Mouse (Mus musculus): ENCODE results near the gene Pde9a.
A peak's percentile ranks its signal among the peaks of the same experiment; 100 is the strongest.

Pde9a gene

DNA sequence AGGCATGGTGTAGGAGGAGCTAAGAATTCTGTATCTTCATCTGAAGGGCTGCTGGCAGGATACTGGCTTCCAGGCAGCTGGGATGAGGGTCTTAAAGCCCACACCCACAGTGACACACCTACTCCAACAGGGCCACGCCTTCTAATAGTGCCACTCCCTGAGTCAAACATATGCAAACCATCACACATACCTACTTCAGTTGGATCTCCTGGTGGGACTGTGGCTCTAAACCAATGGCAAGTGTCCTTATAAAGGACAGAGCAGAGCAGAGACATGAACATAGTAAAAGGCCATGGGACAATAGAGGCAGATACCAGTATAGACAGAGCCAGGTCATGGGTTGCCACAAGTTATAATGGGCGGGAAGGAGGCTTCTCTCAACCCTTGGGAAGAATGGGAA is 76.5 kb downstream of the Pde9a start:
- no peak for DNase-seq (ENCODE audit: low read depth, low spot score)

DNA sequence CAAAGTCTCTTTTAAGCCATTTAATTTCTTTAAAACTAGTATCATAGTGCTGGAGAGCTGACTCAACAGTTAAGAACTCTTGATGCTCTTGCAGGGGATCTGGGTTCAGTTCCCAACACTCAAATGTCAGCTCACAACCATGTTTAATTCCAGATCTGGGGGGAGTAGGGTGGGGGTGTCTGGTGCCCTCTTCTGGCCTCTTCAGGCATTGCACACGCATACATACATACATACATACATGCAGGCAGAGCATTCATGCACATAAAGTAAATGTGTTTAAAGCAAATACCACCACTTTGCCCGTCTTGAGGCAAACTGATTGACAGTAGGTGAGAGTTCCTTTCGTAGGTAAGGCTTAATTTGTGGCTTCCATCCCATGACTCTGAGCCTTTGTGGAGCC is 80.8 kb downstream of the Pde9a start:
- DNase-seq (ENCODE audit: low read depth, low spot score) = peak; percentile 37

DNA sequence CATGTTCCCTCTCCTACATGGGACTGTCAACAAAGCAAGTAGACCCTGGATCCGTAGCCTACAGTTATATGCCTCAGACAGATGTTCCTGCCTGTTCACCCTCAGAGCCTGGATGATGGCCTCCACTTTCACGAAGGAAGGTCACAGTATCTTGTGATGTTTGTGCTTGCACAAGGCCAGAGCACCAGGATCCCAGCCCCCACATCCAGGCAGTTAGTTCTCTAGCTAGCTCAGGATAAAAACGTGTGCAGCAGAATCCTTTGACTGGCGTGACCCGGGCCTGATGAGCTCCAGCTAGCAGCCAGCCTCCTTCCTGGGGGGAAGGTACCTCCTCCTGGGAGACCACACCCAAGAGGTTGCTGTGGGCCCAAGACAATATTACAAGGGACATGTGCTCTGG is 82.5 kb downstream of the Pde9a start:
- no peak for DNase-seq (ENCODE audit: low read depth, low spot score)

DNA sequence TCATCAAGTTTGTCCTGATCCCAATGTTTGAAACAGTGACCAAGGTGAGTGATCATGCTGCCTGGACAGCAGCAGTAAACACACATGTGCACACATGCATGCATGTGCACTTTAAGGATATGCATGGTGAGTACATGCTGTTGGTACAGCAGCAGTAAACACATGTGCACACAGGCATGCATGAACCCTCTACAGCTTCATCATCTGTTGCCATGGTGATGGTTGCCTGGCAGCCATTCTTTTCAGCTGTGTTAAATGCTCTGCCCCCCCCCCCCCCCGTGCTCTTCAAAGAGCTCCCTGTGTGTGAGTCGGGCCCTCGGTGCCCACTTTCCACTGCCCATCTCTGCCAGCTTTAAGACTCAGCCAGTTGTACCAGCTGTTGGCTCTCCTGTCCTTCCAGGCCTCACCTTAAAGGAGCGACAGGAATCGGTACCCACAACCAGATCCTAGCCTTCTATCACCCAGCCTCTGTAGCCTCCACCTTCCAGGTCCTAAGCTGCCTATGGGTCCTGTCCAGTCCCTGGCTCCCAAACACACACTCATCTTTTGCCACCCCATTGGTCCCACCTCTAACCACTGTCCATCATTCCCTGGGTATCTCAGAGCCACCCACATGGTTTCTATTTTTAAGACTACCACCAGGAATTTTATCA is 84.9 kb downstream of the Pde9a start:
- no peak for DNase-seq (ENCODE audit: low read depth, low spot score)

DNA sequence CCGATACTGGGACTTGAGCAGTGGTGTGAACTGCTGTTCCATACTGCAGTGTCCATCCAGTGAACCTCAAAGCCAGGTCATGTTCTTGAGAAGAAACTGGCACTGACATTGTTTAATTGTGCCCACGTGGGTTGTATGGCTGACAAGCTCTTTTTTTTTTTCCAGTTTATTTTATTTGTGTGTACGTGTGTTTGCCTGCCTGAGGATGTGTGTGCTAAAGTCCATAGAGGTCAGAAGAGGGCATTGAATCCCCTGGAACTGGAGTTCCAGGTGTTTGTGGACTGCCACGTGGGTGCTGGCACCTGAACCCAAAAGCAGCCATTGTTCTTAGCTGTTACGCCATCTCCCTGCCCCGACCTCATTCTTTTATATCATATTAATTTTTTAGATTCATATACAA is 88.4 kb downstream of the Pde9a start:
- no peak for DNase-seq (ENCODE audit: low read depth, low spot score)

DNA sequence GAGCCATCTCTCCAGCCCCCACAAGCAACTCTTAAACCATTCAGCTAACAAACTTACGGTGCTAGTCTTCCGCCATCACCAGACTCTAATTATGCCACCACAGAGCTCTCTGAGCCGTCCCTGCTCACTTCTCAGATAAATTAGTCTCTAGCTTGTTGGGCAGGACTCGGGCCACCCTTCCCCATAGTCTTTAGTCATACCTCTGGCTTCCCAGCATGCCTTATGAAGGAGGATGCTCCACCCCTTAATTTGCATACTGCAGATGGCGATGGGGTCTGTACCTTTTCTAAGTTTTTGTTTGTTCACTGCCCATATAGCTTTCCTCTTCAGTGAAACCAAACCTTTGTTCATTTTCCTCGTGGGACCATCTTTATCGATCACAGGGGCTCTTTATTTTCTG is 92.6 kb downstream of the Pde9a start:
- DNase-seq (ENCODE audit: low read depth, low spot score) = peak; percentile 37

DNA sequence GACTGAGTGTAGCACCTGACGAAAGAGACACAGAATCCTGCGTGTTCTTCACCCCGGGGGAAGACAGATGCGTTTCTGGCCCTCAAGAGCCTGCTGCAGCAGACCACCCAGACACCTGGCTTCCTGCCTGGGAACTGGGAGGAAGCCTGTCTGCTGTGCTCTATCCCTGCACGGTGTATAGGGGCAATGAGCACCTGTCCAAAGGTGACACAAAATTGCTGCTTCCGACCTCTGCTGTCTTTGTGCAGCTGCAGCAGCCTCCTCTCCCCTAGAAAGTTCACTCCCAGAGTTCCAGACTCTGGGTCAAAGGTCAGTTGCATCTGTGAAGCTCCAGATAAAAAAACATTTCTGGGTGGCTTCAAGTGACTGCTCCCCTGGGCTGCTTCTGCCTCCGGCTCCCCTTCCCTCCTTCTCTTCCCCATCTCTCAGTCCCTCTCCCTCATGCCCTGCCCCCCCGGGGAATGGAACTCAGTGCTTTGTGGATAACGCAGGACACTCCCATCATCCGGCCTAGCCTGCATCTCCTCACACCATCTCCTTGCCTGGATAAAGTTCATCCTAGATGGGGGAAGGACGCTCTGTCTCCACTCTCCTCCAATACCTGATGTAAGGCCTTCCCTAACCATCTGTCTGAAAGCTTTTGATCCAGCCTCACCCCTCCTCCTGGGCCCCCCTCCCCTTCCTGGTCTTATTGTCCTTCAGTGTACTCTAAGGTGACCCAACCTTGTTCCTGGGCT is 93.3 kb downstream of the Pde9a start:
- DNase-seq (ENCODE audit: low read depth, low spot score) = no peak

DNA sequence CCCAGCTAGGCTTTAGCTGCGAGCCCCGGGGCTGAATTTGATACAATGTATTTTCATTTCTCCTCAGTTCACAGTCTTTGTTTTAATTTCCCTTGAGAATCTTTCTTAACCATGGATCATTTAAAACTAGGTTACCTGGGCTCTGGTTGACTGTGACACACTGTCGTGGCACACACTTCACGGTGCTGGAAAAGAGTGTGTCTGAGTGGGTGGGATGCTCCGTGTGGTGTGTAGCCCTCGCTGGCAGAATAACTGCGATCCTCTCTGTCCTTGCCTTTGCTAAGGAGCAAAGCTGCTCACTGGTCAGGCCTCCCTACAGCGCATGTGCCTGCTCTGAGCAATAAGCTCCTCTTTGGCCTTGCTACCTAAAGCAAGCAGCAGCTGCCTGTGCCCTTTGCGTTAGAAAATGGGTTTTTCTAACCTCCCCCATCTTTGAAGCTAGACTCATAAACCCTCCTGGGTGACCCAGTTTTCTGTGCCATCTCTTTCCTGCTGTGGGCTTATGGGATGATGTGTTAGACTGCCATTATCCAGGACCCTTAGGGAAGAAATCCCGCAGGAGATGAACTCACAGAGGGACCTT is 100.7 kb downstream of the Pde9a start:
- no peak for DNase-seq (ENCODE audit: low read depth, low spot score)

DNA sequence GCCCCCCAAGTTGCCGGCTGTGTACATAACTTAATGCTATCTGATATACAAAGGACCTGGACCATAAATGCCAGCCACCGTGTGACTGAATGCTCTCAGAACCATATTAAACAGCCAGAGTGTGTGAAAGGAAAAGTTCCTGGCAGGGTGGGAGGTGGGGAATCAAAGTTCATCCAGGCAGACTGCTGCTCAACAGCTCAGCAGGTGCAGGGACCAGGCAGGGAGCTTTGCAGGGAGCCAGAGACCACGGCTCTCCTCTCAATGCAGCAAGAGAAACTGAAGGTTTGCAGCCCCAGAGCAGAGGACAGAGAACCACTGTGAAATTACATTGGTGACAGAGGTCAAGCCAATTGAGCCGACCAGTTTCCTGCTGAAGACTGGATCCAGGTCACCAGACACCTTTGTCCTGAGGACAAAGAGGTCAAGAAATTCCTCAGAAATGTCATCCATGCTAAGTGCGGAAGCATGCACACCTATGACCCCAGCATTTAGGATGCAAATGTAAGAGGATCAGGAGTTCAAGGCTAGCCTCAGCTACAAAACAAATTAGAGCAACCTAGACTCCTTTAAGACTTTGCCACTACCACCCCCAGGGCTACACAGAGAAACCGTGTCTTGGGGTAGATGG is 101.5 kb downstream of the Pde9a start:
- no peak for DNase-seq (ENCODE audit: low read depth, low spot score)

DNA sequence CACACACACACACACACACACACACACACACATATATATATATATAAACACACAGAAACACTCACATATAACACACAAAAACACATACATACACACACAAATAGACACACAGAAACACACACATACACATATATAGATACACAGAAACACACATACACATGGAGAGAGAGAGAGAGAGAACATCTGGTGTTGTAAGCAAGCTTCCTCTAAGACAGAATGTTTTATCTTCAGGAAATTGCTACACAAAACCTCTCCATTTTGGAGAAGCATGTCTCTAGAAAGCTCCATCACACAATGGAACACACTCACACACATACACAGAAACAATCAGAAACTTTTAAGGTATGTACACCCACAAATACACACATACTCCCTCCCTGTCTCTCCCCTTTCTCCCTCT is 105.3 kb downstream of the Pde9a start:
- no peak for DNase-seq (ENCODE audit: low read depth, low spot score)

DNA sequence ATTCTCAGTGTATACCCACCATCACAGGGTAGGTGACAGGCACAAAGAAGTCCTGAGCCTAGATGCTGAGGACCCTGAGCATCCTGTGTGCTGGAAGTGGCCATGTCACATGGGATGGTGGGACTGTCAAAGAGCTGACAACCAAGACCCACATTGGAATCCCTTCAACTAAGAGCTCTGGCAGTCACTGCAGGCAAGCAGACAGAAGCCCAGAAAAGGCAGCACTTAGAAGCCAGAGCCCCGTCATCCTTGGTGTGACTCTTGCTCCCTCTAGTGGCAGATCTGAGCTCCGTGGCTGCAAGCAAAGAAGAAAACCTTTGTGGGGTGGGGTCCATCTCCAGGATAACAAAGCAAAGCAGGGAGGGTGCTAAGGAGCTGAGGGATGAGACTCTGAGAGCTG is 106.4 kb downstream of the Pde9a start:
- DNase-seq (ENCODE audit: low read depth, low spot score) = peak; percentile 68

DNA sequence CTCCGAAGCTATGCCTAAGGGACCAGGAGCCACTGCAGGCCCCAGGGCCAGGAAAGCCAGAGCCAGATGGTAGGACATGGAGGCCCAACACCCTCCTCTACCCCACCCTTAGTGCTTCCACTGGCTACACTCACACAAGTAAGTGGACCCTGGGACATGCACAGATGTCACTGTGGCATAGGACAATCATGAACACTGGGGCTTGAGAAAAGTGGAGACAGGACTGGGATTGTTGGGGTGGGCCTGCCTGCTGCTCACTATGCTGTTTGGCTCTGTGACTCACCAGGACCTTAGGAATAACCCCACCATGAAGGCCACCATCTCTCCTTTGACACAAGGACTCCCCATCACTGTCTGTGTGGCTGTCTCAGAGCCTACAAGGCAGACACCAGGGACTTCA is 109.0 kb downstream of the Pde9a start:
- DNase-seq (ENCODE audit: low read depth, low spot score) = no peak

DNA sequence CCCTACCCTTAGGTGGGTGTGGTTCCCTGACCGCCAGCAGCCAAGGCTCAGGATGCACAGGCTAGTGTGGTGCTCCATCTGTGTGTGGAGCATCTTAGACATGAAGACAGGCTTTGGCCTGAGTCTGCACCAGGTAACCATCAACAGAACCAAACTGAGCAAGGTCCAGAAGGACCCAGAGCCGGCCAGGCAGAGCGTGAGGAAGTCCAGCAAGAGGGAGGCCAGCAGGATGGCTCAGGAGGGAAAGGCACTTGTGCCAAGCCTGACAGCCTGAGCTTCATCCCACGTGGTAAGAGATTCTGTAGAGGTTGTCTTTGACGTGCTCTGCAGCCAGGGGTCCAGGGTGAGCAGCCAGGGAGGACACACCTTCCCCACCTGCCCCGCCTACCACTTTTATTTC is 111.7 kb downstream of the Pde9a start:
- no peak for DNase-seq (ENCODE audit: low read depth, low spot score)

DNA sequence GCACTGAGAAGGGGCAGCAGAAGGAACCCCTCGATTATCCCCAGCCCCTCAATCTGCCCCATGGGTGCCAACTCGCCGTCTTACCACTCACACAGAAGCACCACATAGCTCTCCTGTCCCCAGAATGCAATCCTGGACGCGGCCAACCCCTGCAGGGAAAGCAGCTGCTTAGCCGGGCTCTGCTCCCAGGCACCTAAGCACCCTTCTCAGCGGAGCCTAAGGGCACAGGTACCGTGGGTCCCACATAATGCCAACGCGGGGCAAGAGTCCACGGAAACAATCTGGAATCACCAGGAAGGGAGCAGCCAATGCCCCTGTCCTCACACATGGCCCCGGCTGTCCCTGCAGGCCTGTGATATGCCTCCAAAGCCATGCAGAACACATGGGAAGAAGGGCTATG is 113.7 kb downstream of the Pde9a start:
- DNase-seq (ENCODE audit: low read depth, low spot score) = no peak

DNA sequence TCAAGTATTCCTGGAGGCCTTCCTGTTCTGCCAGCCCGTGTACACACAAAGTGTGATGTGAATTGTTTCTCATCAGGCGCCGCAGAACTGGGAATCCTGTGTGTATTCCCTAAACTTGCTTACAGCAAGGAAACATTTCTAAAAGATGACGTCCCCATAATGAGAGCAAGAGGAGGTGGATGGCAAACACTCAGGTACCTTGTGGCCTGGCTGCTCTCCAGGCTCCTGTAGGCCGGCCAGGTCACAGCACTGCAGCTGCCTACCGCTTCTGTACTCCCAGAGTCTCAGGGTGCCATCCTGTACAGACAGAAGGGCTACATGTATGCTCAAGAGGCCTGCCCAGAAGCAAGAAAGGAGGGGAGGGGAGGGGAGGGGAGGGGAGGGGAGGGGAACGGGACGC is 114.4 kb downstream of the Pde9a start:
- no peak for DNase-seq (ENCODE audit: low read depth, low spot score)

DNA sequence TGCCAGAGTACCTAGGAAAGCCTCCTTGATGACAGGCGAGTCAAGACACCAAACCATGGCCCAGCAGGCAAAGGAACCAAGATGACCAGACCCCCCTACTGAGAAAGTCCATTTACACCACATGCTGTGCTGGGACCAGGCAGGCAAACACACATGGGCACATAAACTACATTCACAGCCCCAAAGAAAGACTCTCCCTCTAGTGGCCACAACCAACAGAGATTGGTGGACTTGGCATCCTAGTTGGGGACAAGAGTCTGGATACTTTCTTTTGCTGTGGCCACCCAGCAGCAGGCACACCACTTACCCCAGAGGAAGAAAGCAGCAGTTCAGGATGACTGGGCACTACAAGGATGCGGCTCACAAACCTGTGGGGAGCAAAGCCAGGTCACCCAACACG is 114.9 kb downstream of the Pde9a start:
- no peak for DNase-seq (ENCODE audit: low read depth, low spot score)

DNA sequence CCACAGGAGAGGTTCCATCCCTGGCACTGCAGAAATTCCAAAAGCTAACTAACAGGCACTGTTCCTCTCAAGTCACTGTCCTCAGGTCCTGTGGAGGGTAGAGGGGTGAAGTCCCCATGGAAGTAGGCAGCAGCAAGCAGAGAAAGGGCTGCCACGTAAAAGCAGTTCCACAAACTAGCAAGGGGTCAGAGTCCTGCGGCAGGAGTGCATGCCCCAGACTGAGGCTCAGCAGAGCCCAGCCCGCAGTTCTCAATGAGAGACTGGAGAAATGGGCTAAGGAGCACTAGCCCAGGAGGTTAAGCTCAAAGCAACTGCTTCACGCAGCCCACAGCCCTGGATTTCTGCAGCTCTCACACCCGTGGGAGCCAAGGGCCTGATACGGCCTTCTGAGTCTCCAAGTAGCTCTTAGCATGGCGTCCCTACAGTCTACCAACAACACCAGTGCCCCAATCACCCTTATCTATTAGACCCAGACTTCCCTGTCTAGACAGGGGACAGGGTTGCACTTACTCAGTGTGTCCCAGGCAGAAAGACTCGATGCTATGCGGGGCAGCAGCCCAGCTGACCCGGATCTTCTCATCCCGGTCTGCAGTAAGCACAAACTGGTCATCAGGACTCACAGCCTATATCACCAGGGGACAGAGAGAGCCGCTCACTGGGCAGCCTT is 116.4 kb downstream of the Pde9a start:
- no peak for DNase-seq (ENCODE audit: low read depth, low spot score)

DNA sequence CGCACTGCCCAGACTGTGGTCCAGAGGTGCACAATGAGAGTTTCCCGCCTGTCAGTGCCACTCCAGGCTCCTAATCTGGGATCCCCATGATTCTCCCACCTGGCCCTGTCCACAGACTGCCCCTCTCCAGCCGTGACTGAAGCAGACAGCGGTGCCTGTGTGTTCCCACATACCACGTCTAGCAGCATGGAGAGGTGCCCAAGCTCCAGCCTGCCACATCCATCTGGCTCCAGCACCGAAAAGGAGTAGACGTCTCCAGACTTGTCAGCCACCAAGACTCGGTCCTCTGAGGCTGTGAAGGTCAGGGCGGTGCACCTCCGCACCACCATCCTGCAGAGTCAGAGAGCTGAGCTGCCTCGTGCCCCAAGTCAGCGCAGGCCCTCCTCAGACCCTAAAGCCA is 117.3 kb downstream of the Pde9a start:
- DNase-seq (ENCODE audit: low read depth, low spot score) = no peak

DNA sequence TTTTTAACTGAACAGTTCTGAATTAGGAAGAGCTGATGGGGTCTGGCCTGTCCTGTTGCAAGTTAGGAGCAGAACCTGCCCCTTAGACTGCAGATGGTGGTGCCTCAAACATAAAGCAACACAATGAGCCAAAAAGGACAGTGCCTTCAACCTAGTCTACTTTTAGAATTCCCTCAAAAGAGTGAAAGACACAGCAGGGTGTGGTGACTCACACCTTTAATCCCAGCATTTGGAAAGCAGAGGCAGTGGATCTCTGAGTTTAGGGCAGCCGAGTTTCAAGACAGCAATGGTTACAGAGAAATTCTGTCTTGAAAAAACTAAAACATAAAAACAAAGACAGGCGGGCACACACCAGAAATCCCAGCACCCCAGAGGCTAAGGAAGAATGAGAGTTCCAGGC is 117.9 kb downstream of the Pde9a start:
- DNase-seq (ENCODE audit: low read depth, low spot score) = no peak

DNA sequence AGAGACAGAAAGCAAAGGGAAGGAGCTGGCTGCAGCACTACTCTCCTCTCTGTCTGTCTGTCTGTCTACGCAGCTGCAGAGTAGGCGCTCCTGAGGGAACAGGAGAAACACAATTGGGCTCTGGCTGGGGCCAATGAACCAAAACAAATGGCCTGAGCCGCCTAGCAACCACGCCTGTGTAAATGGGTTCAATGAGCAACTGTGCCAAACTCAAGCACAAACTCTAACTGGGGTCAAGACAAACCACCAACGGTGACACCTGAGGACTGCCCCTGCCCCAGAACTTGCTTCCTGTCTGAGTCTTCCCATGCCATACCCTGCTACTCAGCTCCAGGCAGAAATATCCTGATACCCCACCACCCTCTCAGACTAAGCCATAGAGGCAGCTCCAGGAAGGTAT is 119.0 kb downstream of the Pde9a start:
- DNase-seq (ENCODE audit: low read depth, low spot score) = no peak

DNA sequence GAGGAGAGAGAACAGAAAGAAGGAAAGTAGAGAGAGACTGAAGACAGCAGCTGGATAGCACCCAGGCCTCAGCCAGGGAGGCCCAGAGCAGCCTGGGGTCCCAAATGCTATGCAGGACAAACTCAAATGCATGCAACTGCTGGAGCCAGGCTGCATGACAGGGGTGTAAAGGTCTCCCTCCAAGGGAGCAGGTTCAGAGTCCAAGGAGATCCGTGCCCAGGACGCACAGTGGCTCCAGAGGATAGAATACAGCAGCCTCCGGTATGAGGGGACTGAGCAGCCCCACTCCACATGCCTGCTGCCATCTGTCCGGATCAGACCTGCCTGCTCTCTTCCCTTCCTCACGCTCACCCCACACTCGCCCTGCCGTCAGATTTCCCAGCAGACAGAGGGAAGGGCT is 120.3 kb downstream of the Pde9a start:
- DNase-seq (ENCODE audit: low read depth, low spot score) = no peak

DNA sequence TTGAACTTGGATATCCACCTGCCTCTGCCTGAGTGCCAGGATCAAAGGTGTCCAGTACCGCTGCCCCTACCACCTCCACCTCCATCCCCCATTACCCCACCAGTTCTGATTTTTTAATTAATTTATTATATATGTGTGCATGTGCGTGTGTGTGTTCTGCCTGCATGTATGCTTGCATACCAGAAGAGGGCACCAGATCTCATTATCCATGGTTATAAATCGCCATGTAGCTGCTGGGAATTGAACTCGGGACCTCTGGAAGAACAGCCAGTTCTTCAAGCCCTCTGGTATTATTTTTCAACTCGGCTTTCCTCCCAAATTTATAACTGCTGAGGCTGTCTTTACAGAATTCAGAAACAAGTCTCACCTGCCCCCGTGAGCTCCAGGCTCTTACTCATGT is 124.9 kb downstream of the Pde9a start:
- peak; percentile 34 for DNase-seq (ENCODE audit: low read depth, low spot score)
